Mouse (Mus musculus): ENCODE measurements around the gene Rabl3.

Gene Rabl3

GRCm38 (mm10) chr16:37539611-37540580, at the start of gene Rabl3, which contains the start of gene Gtf2e1:
Gene Rabl3, plus strand, starts transcription at chr16:37539885.
Gene Gtf2e1, minus strand, starts transcription at chr16:37539789.
- DNase-seq (ENCODE audit: low spot score in 2 of 2) = peak; percentile 95 to 97

DNA sequence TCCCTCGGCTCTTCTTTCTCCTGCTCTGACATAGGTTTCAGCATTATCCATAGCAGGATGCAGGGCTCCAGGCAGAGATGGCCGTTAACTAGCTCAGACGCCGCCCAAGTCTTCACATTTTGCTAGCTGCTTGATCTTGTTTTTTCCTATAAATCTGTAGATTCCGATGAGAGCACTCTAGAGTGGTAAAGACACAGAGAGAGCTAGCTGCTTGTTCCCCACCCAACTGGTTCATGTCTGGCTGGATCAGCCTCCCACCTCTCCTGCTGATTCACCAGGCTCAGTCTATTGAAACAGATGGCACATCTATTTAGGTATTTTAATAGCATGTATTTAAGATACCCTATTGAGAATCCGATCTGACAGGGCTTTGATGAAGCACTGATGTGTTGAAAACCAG, 44.7 kb upstream of the Rabl3 start:
- peak in 1 of 2 experiments; percentile 33 for DNase-seq (ENCODE audit: low spot score in 2 of 2)

DNA sequence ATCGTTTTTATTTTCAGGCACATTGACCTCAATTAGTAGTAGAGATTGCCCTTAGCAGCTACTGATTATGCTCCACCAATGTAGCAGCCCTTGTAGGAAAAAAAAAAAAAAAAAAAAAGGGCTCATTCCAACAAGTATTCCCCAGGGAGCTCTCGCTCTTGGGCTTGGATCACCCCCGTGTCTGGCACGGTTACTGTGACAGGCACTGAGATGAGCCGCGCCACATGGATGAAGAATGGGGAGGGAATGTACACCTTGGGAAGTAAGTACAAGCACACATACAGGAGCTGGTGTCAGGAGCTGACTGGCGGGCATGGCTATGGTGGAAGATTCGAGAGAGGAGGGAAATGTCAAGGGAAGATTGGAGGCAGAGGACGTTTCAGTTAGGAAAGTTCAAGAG, 41.1 kb upstream of the Rabl3 start:
- DNase-seq (ENCODE audit: low spot score in 2 of 2) = no peak

DNA sequence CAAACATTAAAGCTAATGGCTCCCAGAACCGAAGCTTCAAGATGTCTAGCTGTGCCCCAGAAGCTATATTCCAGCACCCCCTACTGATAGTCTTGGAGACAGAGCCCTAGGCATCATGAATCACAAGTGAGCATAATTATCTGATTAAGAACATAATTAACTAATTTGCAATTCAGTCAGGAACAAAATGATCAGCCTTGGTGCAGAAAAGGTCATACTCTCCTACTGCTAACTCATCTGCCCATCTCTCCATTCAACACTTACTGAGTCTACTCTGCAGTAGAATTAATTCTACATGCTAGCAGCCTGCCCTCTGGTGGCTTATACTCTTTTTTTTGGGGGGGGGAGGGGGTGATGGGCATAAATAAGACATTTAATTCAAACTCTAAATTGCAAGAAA, 35.2 kb upstream of the Rabl3 start:
- no peak for DNase-seq (ENCODE audit: low spot score in 2 of 2)

GRCm38 (mm10) chr16:37506751-37507150, 32.9 kb upstream of the Rabl3 start:
- DNase-seq (ENCODE audit: low spot score in 2 of 2) = no peak

- no peak for DNase-seq (ENCODE audit: low spot score in 2 of 2)
These were observed 28.2 kb upstream of the Rabl3 start for GRCm38 (mm10) chr16:37511489-37511888.

- DNase-seq (ENCODE audit: low spot score in 2 of 2) = no peak
These were observed 25.0 kb upstream of the Rabl3 start for GRCm38 (mm10) chr16:37514644-37515043.

DNA sequence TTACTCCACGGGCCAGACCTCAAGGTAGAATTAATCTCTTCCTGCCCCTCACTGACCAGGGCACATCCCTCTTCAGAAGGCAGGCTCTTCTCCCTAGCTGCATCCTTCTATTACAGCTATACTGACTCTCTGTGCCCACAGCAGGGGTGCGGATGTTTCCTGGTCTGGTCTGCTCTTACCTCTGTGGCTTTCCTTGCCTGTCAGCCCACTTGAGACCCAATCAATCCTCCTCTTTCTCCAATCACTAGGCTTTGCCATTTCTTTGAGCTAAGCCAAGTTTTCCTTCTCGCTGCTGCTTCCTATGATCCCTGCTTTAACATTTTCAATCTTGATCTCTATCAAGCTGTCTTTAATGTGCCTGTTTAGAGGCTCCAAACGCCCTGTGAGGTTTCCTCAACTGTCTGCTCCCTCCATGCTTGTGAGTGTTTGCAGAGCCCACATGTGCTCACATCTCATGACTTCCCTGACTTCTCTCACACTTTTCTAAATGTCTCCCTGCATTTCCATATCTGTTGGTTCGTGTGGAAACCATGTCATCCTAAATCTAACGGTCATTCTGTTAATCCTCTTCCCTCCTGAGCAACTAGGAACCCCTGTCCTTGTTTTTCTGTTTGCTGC, 23.2 kb upstream of the Rabl3 start:
- no peak for DNase-seq (ENCODE audit: low spot score in 2 of 2)

DNA sequence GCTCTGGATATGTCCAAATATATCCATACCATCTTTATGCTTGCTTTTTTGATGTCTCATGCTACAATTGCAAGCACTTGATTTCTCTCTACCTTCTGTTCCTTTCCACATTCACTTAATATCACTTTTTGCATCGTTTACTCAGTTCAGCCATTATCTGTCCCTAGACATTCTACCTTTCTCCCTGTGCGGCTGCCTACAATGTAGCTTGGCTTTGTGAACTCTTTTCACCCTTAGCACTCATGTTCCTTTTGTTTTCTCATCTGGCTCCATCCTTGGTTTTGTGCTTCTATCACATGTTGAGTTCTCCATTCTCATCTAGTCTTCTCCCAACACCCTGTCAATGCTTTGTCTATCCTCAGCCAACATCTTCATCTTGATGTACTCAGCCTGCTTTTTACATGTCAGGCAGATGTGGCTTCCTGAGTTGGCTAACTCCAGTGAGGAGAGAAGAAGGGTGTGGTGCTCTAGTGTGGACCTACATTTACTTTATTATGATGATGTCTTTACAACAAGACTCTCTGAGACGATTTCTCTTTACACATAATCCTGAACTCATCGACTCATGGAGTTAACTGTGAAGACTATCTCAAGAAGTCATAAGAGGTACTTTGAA, 22.0 kb upstream of the Rabl3 start:
- DNase-seq (ENCODE audit: low spot score in 2 of 2) = no peak

DNA sequence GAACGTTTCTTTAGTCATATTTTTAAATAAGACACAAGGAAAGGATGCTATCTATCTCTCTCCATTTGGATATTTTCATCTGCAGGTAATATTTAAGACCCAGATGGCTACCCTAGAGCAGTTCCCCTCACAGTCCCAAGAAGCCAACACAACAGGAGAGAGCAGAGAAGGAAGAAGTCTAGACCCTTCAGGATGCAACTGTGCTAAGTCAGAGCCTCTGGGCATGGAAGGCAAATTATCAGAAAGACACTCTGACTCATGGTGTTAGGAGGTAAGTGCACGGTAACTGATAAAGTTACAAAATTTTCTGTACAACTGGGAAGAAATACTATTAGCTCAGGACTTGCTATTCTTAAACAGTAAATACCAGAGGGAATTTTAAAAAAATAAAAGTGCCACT, 21.0 kb upstream of the Rabl3 start:
- DNase-seq (ENCODE audit: low spot score in 2 of 2) = no peak

DNA sequence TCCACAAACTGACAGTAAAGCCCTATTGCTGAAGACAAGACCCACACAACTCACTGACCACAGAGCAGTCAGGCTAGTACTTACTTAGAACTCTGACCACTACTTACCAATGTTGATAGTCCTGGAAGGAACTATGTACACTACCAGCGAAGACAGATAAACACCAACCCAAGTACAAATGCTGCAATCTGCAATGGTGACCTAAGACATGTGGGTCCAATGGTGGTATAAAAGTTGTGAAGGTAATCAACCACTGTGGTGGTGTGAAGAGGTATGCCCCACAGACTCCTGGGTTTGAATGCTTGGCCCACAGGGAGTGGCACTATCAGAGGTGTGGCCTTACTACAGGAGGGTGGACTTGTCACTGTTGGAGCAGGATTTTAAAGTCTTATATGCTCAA, 20.0 kb upstream of the Rabl3 start:
- no peak for DNase-seq (ENCODE audit: low spot score in 2 of 2)

- DNase-seq (ENCODE audit: low spot score in 2 of 2) = no peak
These were observed 19.3 kb upstream of the Rabl3 start for GRCm38 (mm10) chr16:37520190-37521040.

- DNase-seq (ENCODE audit: low spot score in 2 of 2) = no peak
These were observed 17.5 kb upstream of the Rabl3 start for GRCm38 (mm10) chr16:37522100-37522697.

- no peak for DNase-seq (ENCODE audit: low spot score in 2 of 2)
These were observed 14.6 kb upstream of the Rabl3 start for GRCm38 (mm10) chr16:37525121-37525520.

DNA sequence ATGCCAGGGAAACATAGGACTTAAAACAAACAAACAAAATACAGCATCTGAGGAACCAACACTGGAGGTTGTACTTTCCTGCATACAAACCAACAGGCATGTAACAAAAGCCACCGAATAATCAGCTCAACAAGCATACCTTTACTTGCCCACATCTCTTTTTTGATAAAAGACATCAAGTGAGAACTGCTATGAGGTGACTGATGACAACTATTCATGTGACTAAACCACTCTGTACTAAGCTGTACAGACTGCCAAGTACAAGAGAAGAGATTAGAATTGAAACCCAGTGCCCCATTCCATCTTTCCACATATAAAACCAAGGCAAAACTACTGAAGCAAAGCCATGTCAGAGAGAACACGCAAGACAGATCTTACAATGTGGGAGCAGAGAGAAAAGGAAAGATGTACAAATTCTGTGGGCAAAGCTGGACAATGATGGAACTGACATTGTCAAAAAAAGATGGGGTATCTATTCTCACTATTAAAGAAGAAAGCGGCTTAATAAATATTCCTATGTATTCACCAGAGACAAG, 12.9 kb upstream of the Rabl3 start:
- no peak for DNase-seq (ENCODE audit: low spot score in 2 of 2)

GRCm38 (mm10) chr16:37530170-37530569, 9.5 kb upstream of the Rabl3 start:
- no peak for DNase-seq (ENCODE audit: low spot score in 2 of 2)

GRCm38 (mm10) chr16:37532046-37532445, 7.6 kb upstream of the Rabl3 start:
- DNase-seq (ENCODE audit: low spot score in 2 of 2) = no peak

DNA sequence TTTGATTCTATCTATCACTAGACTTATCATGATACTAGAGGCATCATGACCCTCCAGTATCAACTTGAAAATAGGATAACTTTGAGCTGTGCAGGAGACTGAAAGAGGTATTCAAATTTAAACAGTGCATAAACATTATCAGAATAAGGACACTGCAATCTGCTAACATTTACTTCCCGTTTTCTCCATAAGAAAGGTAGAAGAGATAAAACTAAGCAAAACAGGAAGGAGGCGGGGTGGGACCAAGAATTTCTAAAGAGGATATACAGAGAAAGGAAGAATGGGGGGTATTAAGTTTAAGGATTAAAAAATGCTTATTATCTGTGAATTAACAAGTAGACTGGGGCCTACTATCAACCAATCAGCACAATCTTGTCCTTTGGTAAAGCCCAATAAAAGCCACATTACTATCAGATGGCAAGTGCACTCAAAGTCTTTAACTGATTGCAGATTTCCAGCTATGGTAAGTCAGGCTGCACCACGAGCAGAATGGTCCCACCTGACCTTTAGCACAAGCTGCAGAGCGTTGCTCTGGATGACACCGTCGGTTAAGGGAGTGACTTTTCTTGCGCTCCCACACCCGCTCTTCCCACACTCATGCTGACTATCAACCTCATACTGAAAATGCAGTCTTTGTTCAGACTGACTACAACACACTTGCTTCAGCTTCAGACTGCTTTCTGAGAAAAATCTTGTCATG, 6.2 kb upstream of the Rabl3 start:
- no peak for DNase-seq (ENCODE audit: low spot score in 2 of 2)

DNA sequence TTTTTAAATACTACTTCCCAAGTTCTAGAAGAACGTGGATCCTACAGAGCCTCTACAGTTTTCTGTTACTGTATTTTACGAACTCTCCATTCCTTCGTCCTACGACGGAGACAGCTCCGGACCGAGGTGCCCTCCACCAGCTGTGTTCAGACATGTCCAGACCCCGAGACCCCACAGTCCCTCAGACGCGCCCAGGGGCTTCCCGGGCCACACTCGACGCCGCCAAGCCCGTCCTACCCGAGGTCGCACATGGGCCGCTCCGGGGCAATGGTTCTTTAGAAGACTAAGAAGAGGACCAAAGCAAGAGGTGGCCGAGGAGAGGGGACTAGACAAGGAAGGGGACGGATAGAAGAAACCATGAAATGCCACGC, 460 bp upstream of the Rabl3 start:
- no peak for DNase-seq (ENCODE audit: low spot score in 2 of 2)

DNA sequence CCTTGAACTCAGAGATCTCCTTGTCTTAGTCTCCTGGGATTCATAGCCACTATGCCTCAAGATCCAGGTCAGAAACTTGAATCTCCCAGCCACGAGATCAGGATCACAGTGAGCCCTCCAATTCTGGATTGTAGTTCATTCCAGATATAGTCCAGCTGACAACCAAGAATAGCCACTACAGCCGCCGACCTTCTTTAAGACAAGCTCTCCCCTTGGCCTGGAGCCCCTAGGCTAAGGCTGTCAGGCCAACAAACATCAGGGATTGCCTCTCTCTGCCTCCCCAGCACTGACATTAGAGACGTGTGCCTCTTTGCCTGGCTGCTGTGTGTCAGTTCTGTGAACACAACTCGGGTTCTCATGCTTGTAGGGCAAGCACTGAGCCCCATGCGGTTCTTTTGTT, 1.1 kb downstream of the Rabl3 start:
- DNase-seq (ENCODE audit: low spot score in 2 of 2) = no peak

All from frontal cortex, postnatal 25 days (tissue).